Mouse (Mus musculus) splenic B cell, adult 2 months (primary cell): Measurements from ENCODE around the gene Gpsm1.

Experiments used
- DNase-seq: peaks from one replicate; pipeline ENCODE4 v3.0.0-alpha.2; 2011; ENCODE audit warnings: low read depth, low spot score
- H3K27me3 ChIP-seq: 2 replicates; pipeline ENCODE4 v1.6.1; 2012; ENCODE audit warnings: mild to moderate bottlenecking, low read length, moderate library complexity, mixed read lengths; ENCODE audit not compliant: control insufficient read depth, poor library complexity, insufficient read depth, severe bottlenecking
- H3K36me3 ChIP-seq: 2 replicates; pipeline ENCODE4 v1.6.1; 2012; ENCODE audit warnings: mild to moderate bottlenecking, low read length, moderate library complexity, mixed read lengths; ENCODE audit not compliant: control insufficient read depth, poor library complexity, insufficient read depth, severe bottlenecking

The Gpsm1 gene

GRCm38 (mm10) chr2:26342044-26342443 lies 26.7 kb downstream of the Gpsm1 start:
- DNase-seq = no peak
- H3K27me3 ChIP-seq = no peaks in the 10 kb centered on the region
- H3K36me3 ChIP-seq = peaks cover 1% of the 10 kb centered on the region; the same call in 1 of the 2 replicates

GRCm38 (mm10) chr2:26342609-26343490 lies 27.5 kb downstream of the Gpsm1 start:
- Histone ChIP-seq H3K36me3 (peaks cover 1% of the 10 kb centered on the region; the same call in 1 of the 2 replicates), H3K27me3 (no peaks in the 10 kb centered on the region)
- DNase-seq = no peak

DNA sequence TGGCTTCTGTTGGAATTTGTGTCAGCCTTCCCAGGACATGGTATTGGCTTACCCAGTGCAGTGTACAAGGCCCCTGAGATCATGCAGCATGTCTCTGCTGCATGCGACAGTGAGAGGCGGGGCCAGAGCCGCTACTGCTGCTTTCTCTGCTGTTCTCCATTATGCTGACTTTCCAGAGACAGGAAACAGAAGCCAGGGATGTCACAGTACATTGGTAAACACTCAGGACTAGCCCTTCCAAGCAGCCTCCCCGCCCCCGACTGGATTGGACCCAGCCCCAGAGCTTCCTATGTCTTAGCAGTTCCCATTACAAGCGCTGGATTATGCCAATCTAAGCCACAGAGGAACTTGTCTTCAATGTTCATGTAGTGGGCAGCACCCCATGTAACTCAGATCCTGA lies 32.9 kb downstream of the Gpsm1 start:
- no peak for DNase-seq
- Histone ChIP-seq H3K27me3 (no peaks in the 10 kb centered on the region), H3K36me3 (peaks cover 1% of the 10 kb centered on the region)

DNA sequence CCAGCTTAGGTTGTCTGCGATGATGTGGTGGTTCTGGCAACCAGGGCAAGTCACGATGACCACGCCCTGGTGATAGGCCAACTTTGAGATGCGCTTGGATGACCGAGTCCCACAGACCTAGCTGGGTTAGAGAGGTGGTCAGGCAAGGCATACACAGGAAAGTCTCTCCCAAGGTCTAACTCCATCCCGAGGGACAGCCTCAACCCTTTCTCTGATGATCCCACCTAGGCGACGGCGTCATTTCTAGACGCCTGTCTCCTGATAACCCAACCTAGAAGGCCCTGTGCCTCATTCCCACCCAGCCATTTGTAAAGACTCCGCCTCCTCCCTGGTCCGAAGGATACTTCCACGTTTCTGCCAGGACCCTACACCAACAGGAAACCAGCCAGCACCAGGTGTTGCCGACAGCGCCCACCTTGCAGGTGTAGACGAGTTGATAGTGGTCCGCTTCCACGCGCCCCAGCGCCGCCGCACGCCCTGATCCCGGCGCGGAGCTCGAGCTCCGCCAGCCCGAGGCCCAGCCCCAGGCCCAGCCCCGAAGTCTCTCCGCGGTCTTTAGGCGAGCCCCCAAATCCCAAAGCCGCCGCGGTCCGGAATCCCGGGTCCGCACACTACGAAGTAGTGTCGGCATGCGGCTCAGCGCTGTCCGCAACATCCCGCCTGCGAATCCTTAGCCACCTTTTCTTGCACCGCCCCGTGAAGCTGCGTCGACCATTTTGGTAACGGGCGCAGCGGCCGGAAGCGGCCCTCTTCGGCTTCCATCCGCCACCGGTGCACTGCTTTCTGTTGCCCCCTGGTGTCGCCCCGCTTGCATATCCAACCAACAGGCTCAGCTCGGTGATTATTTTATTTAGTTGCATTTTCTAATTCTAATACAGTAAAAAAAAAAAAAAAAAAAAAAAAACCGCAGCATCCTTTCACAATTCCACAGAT lies 36.3 kb downstream of the Gpsm1 start, which contains the start of gene Dnlz:
Dnlz (minus strand) TSS at position 753 of the 933 bp plus-strand sequence.
- Histone ChIP-seq H3K27me3 (no peaks in the 10 kb centered on the region), H3K36me3 (no peaks in the 10 kb centered on the region; the same call in 1 of the 2 replicates)
- peak; percentile 95 for DNase-seq

DNA sequence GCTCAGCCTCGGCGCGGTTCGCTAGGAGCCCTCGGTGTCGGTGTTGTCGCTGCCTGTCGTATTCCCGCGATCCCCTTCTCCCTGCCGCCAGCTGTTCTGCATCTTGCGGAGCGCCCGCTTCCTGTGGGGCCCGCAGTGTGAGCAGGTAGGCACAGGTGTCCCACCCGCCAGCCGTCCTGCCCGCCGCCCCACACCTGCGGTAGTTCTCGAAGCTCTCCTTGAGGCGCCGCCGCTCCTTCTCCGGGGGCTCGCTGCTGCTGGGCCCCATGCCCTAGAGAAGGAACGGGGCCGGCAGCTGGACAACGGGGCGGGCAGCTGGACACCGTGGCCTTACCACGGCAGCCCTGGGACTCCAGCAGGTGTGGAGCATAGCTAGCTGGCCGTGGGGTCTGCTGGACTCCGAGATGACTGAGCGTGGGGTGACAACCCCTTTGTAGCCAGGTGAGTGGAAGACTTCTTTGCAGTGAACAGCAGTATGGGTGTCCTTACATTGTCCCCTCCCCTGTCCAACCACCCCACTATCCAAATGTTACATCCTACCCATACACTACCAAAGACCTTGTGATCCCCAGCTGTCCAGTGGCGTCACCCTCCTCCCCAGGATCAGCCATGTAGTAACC lies 37.1 kb downstream of the Gpsm1 start:
- peak; percentile 10 for DNase-seq
- Histone ChIP-seq H3K27me3 (no peaks in the 10 kb centered on the region), H3K36me3 (no peaks in the 10 kb centered on the region; the same call in 1 of the 2 replicates)

GRCm38 (mm10) chr2:26353066-26353980 lies 38.0 kb downstream of the Gpsm1 start:
- Histone ChIP-seq H3K36me3 (no peaks in the 10 kb centered on the region; the same call in 1 of the 2 replicates), H3K27me3 (no peaks in the 10 kb centered on the region)
- no peak for DNase-seq

DNA sequence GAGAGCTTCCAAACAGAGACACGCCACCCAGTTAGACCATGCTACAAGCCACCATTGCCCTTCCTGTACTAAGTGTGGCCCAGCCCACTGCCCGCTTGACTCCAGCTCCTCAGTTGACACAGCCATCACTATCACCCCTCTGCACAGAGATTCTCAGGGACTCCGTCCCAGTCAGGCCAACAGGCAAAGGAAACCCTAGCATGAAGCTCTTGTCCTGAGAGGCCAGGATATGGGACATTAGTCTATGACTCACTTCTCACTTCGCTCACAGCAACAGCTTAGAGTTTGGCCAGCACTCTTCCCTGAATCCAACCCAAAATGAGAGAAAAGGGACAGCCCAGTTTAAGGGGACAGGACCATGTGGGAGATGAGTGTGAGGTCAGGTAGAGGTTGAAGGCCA lies 39.1 kb downstream of the Gpsm1 start:
- DNase-seq = no peak
- no peaks in the 10 kb centered on the region for H3K27me3 ChIP-seq
- H3K36me3 ChIP-seq = no peaks in the 10 kb centered on the region; the same call in 1 of the 2 replicates

DNA sequence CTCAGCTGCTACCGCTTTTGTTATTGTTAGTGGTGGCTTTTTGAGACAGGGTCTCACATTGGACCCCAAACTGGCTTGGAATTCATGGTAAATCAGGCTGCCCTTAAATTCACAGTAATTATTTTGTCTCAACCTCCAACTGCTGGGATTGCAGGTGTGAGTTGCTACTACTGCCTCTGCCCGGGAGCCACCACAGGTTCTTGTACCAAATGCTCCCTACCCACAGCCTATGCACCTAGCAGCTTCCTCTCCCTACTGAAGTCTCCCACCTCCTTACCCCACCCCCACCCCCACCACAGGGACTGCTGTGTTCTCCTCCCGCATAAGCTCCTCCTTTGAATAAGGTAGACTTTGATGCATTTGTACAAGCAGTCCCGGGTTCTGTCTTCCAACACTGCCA lies 40.9 kb downstream of the Gpsm1 start:
- Histone ChIP-seq H3K36me3 (no peaks in the 10 kb centered on the region), H3K27me3 (no peaks in the 10 kb centered on the region)
- no peak for DNase-seq

DNA sequence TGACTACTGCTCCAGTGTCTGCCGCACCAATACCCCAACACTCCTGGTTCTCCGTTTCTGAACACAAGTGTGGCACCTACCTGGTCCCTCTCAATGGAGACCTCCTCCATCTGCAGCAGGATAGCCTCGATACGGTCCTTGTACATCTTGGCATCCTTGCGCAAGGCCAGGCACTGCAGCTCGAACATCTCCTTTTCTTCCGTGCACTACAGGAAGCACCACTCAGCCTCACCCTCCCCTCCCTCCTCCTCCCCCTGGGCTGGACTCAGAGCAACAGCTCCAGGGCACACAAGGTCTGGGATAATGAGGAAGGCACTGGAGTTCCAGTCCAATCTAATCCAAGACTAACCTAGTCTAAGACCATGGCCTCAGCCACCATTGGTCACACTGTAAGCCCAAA lies 41.4 kb downstream of the Gpsm1 start:
- Histone ChIP-seq H3K27me3 (no peaks in the 10 kb centered on the region), H3K36me3 (no peaks in the 10 kb centered on the region)
- no peak for DNase-seq

GRCm38 (mm10) chr2:26357484-26357883 lies 42.2 kb downstream of the Gpsm1 start:
- no peaks in the 10 kb centered on the region for H3K36me3 ChIP-seq
- no peak for DNase-seq
- no peaks in the 10 kb centered on the region for H3K27me3 ChIP-seq

DNA sequence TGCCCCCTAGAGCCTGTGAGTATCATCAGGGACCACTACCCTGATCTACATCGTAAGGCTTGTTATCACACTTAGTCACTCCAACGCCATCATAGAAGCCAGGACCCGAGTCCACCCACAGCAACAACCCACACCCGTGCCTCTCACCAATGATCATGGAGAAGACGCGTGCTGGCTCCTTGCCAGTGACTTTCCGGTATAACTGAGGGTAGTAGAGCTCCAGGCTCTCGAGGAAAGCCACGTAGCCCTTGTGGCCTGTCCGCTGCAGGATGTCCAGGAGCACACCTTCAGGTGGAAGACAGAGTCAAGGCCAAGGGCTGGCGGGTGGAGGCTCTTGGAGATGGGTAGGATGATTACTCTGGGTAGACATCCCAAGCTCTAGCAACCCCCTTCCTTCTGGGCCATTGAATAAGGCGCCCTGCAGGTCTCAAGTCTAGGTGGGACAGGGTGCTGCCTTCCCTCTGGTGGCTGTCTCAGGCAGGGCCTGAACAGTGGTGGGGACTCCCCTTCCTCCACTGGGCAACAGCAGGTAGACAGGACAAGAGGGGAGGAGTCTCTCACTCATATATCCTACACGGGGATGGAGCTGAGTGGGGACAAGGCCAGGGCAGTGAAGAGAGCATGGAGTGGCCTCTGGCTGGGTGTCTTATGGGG lies 43.5 kb downstream of the Gpsm1 start:
- Histone ChIP-seq H3K27me3 (no peaks in the 10 kb centered on the region), H3K36me3 (no peaks in the 10 kb centered on the region)
- DNase-seq = no peak

DNA sequence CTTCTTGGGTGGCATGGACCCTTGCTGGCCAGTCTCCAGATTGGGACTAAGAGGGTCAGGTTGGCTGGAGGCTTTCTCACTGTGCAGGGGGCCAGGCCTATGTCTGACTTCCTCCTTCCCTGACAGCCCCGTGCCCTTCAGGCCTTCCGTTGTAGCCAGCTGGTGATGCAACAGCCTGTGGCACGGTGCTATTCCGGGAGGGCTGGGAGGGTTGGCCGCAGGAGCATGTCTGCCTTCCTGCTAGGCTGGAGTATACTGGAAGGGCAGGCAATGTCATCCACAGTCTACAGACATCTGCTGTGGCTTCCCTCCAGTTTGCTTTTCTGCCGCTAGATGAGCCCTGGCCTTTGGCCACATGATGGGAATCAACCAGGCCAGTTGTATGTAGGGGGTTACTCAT lies 44.7 kb downstream of the Gpsm1 start:
- Histone ChIP-seq H3K27me3 (no peaks in the 10 kb centered on the region), H3K36me3 (no peaks in the 10 kb centered on the region)
- no peak for DNase-seq

- no peak for DNase-seq
- H3K27me3 ChIP-seq = no peaks in the 10 kb centered on the region
- 0 out of 2 replicates have a peak, but pooled peaks cover 2% of the 10 kb centered on the region for H3K36me3 ChIP-seq
Observed at GRCm38 (mm10) chr2:26360772-26361171, 45.5 kb downstream of the Gpsm1 start, which contains the start of gene Card9. TSS of gene Card9 (minus strand) at chr2:26360918.
